Mouse (Mus musculus): ENCODE results near the gene Polr2j. TPM values are rescaled to one million over a fixed set of nuclear protein-coding genes. Genes with fewer than 3 reads are reported as not detected.

Polr2j gene
- total RNA-seq (2012; rRNA removed) = 137 and 186 TPM in 2 replicates
- 160 and 178 TPM in 2 replicates for total RNA-seq (2014; rRNA removed)
- 117 and 121 TPM in 2 replicates for polyA plus RNA-seq (2012; ENCODE audit: insufficient read length, low read depth)

- in situ Hi-C loops (cut with MboI; ENCODE audit: low pct_ligation_motif_present, low pct_unique_long_range_greater_than_20kb, low sequenced_read_pairs) (no loop called here), dilution Hi-C loops (cut with MboI; ENCODE audit: extremely low pct_ligation_motif_present, extremely low pct_unique_long_range_greater_than_20kb, low sequenced_read_pairs) (no loop called here)
- Histone ChIP-seq H3K79me2 (replicated peaks; ENCODE audit: control insufficient read depth, extremely low read depth, insufficient read depth, poor library complexity, severe bottlenecking) (peaks cover 21% of the 10 kb centered on the region), H3K9me3 (replicated peaks; ENCODE audit: low read length) (no peaks in the 10 kb centered on the region), H3K36me3 (replicated peaks in 1 of 2; ENCODE audit: control insufficient read depth in 1 of 2, insufficient read depth in 1 of 2, low read length in 1 of 2) (peaks cover 13 to 35% of the 10 kb centered on the region in 2 experiments), H3K4me1 (ENCODE audit: control insufficient read depth in 1 of 2, insufficient read depth in 2 of 2) (peaks cover 10 to 28% of the 10 kb centered on the region in 2 experiments; a peak in 3 of 4 replicates), H3K4me2 (ENCODE audit: insufficient read depth, low read depth, poor library complexity, severe bottlenecking) (peak within 1 kb of the TSS; percentile 75), H3K9ac (ENCODE audit: insufficient read depth, low read depth) (peak within 1 kb of the TSS; percentile 61), H3K27me3 (replicated peaks) (peaks cover 1% of the 10 kb centered on the region), H3K27ac (ENCODE audit: insufficient read depth, low read depth) (no peak within 1 kb of the TSS), H3K4me3 (replicated peaks in 1 of 3; ENCODE audit: low read depth in 2 of 3, low read length in 2 of 3, poor library complexity in 1 of 3) (peak within 1 kb of the TSS; percentile 73 to 93 (median 89))
- DNase-seq (ENCODE audit: extremely low read depth) = peak; percentile 98
- TF ChIP-seq RCOR1 (conservative IDR thresholded peaks at IDR 0.05; ENCODE audit: low read depth, low read length) (no peak), POLR2A (IDR thresholded peaks at IDR 0.05; ENCODE audit: low read depth, low read length) (peak; percentile 95), SMC3 (IDR thresholded peaks at IDR 0.05; ENCODE audit: low read depth, low read length) (no peak; the same call in 1 of the 2 replicates), JUN (IDR thresholded peaks at IDR 0.05; ENCODE audit: insufficient read depth, low read depth, low read length) (no peak), BHLHE40 (IDR thresholded peaks at IDR 0.05; ENCODE audit: low read depth, low read length) (no peak; the same call in 1 of the 2 replicates), KAT2A (IDR thresholded peaks at IDR 0.05; ENCODE audit: insufficient replicate concordance, low read length) (peak; percentile 77; the same call in 1 of the 2 replicates), ETS1 (conservative IDR thresholded peaks at IDR 0.05; ENCODE audit: low read depth, low read length) (no peak), USF1 (IDR thresholded peaks at IDR 0.05; ENCODE audit: low read depth, low read length) (no peak), POLR2AphosphoS2 (IDR thresholded peaks at IDR 0.05; ENCODE audit: low read depth, low read length) (peak; percentile 24; the same call in 1 of the 2 replicates), ZMIZ1 (IDR thresholded peaks at IDR 0.05; ENCODE audit: low read depth, low read length) (no peak; the same call in 1 of the 2 replicates), MAFK (IDR thresholded peaks at IDR 0.05; ENCODE audit: insufficient replicate concordance, low read length) (no peak), TBP (conservative IDR thresholded peaks at IDR 0.05; ENCODE audit: low read depth, low read length) (peak; percentile 73; the same call in 1 of the 2 replicates), MYC (IDR thresholded peaks at IDR 0.05; ENCODE audit: low read depth, low read length) (peak; percentile 48; the same call in 1 of the 2 replicates), USF2 (conservative IDR thresholded peaks at IDR 0.05; ENCODE audit: low read depth, low read length) (no peak; the same call in 1 of the 2 replicates), CTCF (conservative IDR thresholded peaks at IDR 0.05 in 1 of 2, IDR thresholded peaks at IDR 0.05 in 1 of 2; ENCODE audit: low read depth in 2 of 2, low read length in 2 of 2) (peak; percentile 61 to 95; a peak in 3 of 4 replicates), CHD2 (IDR thresholded peaks at IDR 0.05; ENCODE audit: low read length) (no peak), PAX5 (IDR thresholded peaks at IDR 0.05; ENCODE audit: low read length) (no peak), MEF2A (IDR thresholded peaks at IDR 0.05; ENCODE audit: borderline replicate concordance, low read depth, low read length) (peak; percentile 87), JUND (conservative IDR thresholded peaks at IDR 0.05; ENCODE audit: low read depth, low read length) (no peak), MAZ (IDR thresholded peaks at IDR 0.05; ENCODE audit: low read depth, low read length) (no peak), EP300 (IDR thresholded peaks at IDR 0.05; ENCODE audit: low read length) (no peak), RAD21 (IDR thresholded peaks at IDR 0.05; ENCODE audit: low read depth, low read length) (no peak), GABPA (IDR thresholded peaks at IDR 0.05; ENCODE audit: insufficient replicate concordance, low read depth, low read length) (peak; percentile 98), NELFE (IDR thresholded peaks at IDR 0.05; ENCODE audit: low read depth, low read length) (peak; percentile 97), TCF12 (IDR thresholded peaks at IDR 0.05; ENCODE audit: low read depth, low read length) (peak; percentile 92), IRF4 (IDR thresholded peaks at IDR 0.05; ENCODE audit: low read depth, low read length) (no peak; the same call in 1 of the 2 replicates), UBTF (IDR thresholded peaks at IDR 0.05; ENCODE audit: low read depth, low read length) (no peak), ELF1 (IDR thresholded peaks at IDR 0.05; ENCODE audit: low read depth, low read length) (peak; percentile 97), CHD1 (IDR thresholded peaks at IDR 0.05; ENCODE audit: low read depth, low read length) (no peak), ZC3H11A (IDR thresholded peaks at IDR 0.05; ENCODE audit: low read depth, low read length) (no peak), MXI1 (IDR thresholded peaks at IDR 0.05; ENCODE audit: low read depth, low read length) (peak; percentile 81), ZKSCAN1 (IDR thresholded peaks at IDR 0.05; ENCODE audit: borderline replicate concordance, low read depth, low read length) (no peak), SIN3A (IDR thresholded peaks at IDR 0.05; ENCODE audit: low read length) (peak; percentile 92), MAX (IDR thresholded peaks at IDR 0.05; ENCODE audit: low read length) (peak; percentile 79; the same call in 1 of the 2 replicates), NRF1 (IDR thresholded peaks at IDR 0.05; ENCODE audit: low read depth, low read length) (peak; percentile 100), E2F4 (IDR thresholded peaks at IDR 0.05; ENCODE audit: insufficient replicate concordance, low read depth, low read length) (peak; percentile 57; the same call in 1 of the 2 replicates), HCFC1 (IDR thresholded peaks at IDR 0.05; ENCODE audit: low read depth, low read length) (peak; percentile 94)
These were observed at the start of gene Polr2j for GRCm38 (mm10) chr5:136115891-136116783. Gene Polr2j (plus strand): TSS chr5:136116631.
